Mouse (Mus musculus) hindbrain, embryonic 12.5 days (tissue): ENCODE measurements around the gene Igdcc4. TPM values are rescaled to one million over a fixed set of nuclear protein-coding genes. Genes with fewer than 3 reads are reported as not detected.

Experiments used
- ATAC-seq: fragments of 200-750 bp; cut with Nextera tagmentation; 2 replicates; pipeline ENCODE4 v1.8.0; 2017; ENCODE audit warnings: moderate TSS enrichment; ENCODE audit not compliant: low FRiP score
- H3K27ac ChIP-seq: fragments of 300-500 bp; sonication (generic); 2 replicates; pipeline ENCODE4 v1.5.1; 2016; ENCODE audit warnings: mild to moderate bottlenecking
- H3K27me3 ChIP-seq: fragments of 300-500 bp; sonication (generic); 2 replicates; pipeline ENCODE4 v1.6.1; 2016; ENCODE audit warnings: mild to moderate bottlenecking
- H3K36me3 ChIP-seq: fragments of 300-500 bp; sonication (generic); 2 replicates; pipeline ENCODE4 v1.6.1; 2016; ENCODE audit warnings: mild to moderate bottlenecking
- H3K4me1 ChIP-seq: fragments of 300-500 bp; sonication (generic); 2 replicates; pipeline ENCODE4 v1.6.1; 2016
- H3K4me2 ChIP-seq: fragments of 300-500 bp; sonication (generic); replicated peaks from 2 replicates; pipeline ENCODE4 v1.6.1; 2016; ENCODE audit warnings: mild to moderate bottlenecking
- H3K4me3 ChIP-seq: fragments of 300-500 bp; sonication (generic); 2 replicates; pipeline ENCODE4 v1.5.1; 2016; ENCODE audit warnings: mild to moderate bottlenecking
- H3K9ac ChIP-seq: fragments of 300-500 bp; sonication (generic); 2 replicates; pipeline ENCODE4 v1.6.1; 2016; ENCODE audit warnings: mild to moderate bottlenecking, moderate library complexity
- H3K9me3 ChIP-seq: fragments of 300-500 bp; sonication (generic); replicated peaks from 2 replicates; pipeline ENCODE4 v1.6.1; 2016; ENCODE audit warnings: mild to moderate bottlenecking
- WGBS: fragments of 180-500 bp; shearing (Covaris S2); methylation state at CpG from one replicate; pipeline ENCODE4 v1.1.7; 2016; 5-methylcytosine and 5-hydroxymethylcytosine counted together
- polyA plus RNA-seq: library from polyadenylated mRNA; unstranded; fragments of >200 nt; fragmentation: Nextera tagmentation; extraction: Ambion mirVana; gene quantifications from 2 replicates; pipeline ENCODE4 v1.2.1, GENCODE M21; 2016

Igdcc4 gene
- polyA plus RNA-seq, 1 experiment from 2014 or later = 14.5 TPM

DNA sequence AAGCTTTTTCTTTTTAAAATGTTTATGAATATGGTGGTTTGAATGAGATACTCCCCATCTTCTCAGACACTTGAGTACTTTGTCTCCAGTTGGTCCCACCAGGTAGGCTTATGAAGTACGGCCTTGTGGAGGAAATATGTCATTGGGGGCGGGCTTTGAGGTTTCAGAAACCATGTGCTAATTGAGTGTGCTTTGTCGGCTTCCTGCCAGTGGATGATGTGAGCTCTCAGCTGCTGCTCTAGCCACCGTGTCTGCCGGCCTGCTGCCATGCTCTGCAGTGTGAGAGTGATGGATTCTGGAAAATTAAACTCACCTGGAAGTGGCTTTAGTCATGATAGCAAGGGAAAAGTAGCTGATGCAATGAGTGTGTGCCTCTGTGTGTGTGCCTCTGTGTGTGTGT, 13.8 kb upstream of the Igdcc4 start:
- Histone ChIP-seq H3K4me2 (no peak overlapping the region), H3K4me3 (no peak overlapping the region), H3K4me1 (peaks cover 7% of the 10 kb centered on the region; the same call in 1 of the 2 replicates), H3K9ac (no peak overlapping the region), H3K27ac (no peak overlapping the region), H3K9me3 (no peaks in the 10 kb centered on the region), H3K27me3 (no peaks in the 10 kb centered on the region), H3K36me3 (peaks cover 23% of the 10 kb centered on the region)
- ATAC-seq = no peak
- 58% methylated on average over 5 of the region's 5 CpGs for WGBS

DNA sequence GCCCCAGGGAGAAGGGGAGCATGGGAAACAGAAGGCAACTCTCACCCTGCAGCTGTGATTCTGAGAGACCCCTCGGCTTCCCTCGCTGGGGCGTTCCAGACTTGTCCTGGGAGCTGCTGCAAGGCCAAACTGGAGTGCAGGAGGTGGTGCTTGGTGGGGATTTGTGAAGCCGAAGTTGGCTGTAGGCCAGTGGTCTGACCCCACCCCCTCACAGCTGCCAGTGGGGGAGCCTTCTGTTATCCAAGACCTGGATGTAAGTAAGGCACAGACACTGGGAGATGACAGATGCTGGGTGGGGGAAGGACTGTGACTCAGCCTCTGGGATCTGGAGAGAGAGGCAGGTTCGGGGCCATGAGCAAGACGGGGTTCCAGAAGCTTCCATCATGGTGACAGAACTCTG, 7.0 kb upstream of the Igdcc4 start:
- no peak overlapping the region for H3K4me2 ChIP-seq
- 0 out of 2 replicates have a peak overlapping the region, but pooled peaks have one; percentile 30 for H3K27ac ChIP-seq

DNA sequence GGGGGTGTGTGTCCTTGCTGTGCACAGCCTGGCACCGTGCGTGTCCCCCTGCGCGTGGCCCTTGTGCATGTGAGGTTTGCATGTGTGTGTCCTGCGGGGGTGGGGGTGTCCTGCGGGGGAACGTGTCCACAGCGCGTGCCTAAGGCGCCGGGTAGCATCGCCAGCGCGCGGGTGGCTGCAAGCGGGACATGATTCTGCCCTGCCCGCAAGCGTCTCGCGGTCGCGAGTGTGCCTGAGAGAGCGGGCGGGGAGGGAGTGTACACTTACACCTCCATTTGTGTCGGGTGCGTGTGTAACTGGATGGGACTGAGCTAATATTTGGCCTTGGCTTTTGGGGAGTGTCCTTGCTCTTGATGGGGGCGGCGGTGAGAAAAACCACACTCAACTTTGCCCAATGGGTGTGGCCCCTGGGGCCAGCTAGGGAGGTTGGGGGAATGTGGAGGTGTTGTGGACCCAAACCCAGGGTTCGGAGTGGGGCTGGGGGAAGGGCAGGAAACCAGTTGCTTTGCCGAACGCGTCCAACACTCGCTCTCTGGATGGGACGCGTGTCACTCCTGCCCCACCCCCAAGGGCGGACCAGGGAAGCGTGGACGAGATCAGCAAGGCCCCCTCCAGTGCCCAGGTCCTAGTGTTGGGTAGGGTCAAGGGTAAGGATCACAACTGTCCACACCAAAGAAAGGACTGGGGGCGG, 545 bp downstream of the Igdcc4 start:
- H3K27me3 ChIP-seq = no peaks in the 10 kb centered on the region
- H3K9ac ChIP-seq = peak overlapping the region; percentile 89
- peaks cover 34% of the 10 kb centered on the region for H3K4me1 ChIP-seq
- peak overlapping the region; percentile 93 for H3K4me2 ChIP-seq
- under 1% methylated on average over 39 of the region's 39 CpGs for WGBS
- H3K4me3 ChIP-seq = peak overlapping the region; percentile 83
- H3K36me3 ChIP-seq = no peaks in the 10 kb centered on the region
- peak; percentile 69 for ATAC-seq
- 0 out of 2 replicates have a peak, but pooled peaks cover 4% of the 10 kb centered on the region for H3K9me3 ChIP-seq
- H3K27ac ChIP-seq = peak overlapping the region; percentile 84

More for the DNA sequence above, 7.0 kb upstream of the Igdcc4 start:
- WGBS = 47% methylated on average over 6 of the region's 6 CpGs
- H3K27me3 ChIP-seq = no peaks in the 10 kb centered on the region
- no peaks in the 10 kb centered on the region for H3K9me3 ChIP-seq
- H3K9ac ChIP-seq = no peak overlapping the region
- peaks cover 13% of the 10 kb centered on the region for H3K4me1 ChIP-seq
- peak; percentile 66 for ATAC-seq
- no peak overlapping the region for H3K4me3 ChIP-seq
- no peaks in the 10 kb centered on the region for H3K36me3 ChIP-seq

DNA sequence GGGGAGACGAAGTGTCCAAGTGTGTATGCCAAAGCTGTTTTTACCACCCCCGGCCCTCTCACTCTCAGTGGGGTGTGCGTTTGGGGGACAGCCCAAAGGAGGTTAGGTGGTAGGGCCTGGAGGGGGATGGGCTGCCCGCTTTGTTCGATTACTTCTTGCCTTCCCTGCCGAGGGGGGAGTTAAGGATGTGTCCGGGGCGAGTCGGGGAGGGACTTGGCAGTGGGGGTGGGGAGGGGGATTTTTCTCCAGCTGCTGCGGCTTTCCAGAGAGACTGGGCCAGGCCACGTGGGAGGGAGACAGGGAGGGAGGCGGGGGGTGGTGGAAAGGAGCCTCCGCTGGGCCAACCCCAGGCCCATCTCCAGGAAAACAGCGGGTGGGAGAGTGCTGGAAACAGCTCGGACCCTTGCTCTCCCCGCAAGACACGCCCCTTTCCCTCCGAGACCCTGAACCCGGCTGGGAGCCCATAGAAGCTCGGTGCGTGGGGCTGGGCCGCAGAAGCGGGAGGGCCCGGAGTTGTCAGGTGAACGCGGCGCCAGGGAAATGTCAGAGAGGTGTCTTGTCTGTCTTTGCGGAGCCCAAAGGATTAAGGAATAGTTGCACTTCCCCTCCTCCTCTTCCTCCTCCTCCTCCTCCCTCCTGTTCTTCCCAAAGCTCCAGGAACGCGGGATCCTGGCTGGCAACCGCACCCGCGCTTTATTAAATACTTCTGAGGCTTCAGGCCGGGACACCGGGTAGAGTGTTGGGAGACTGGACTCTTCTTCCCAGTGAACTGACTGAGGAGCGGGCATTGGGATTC, 1.3 kb downstream of the Igdcc4 start:
- no peaks in the 10 kb centered on the region for H3K27me3 ChIP-seq
- peak overlapping the region; percentile 84 for H3K27ac ChIP-seq
- no peaks in the 10 kb centered on the region for H3K36me3 ChIP-seq
- under 1% methylated on average over 35 of the region's 36 CpGs for WGBS
- peak overlapping the region; percentile 93 for H3K4me2 ChIP-seq
- peak overlapping the region; percentile 89 for H3K9ac ChIP-seq
- peak; percentile 77 for ATAC-seq
- H3K4me3 ChIP-seq = peak overlapping the region; percentile 83
- 0 out of 2 replicates have a peak, but pooled peaks cover 4% of the 10 kb centered on the region for H3K9me3 ChIP-seq
- H3K4me1 ChIP-seq = peaks cover 34% of the 10 kb centered on the region

DNA sequence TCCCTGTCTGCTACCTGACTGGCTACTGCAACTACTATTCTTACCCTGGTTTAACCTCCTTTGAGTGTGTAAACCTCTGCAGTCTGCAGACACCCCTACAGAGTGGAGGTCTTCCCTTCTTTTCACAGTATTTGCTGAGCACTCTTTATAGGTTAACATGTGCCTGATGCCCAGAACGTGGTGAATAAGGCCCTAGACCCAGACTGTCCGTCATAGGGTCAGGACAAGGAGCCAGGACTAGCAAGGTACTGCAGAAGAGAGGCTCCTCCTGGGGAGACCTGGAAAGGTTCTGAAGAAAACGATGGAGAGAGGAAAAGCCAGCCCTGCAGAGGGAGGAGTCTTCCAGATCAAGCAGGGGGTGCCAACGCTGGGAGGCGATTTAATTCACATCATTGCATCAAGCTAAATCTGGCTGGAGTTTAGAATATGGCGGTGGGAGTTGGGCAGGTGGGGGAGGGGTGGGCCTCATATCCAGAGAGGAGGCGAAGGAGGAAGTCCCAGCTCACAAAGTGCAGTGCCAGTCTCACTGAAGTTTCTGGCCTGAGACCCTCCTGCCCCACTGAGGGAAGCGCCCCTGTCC, 2.0 kb downstream of the Igdcc4 start:
- no peak for ATAC-seq
- no peaks in the 10 kb centered on the region for H3K27me3 ChIP-seq
- 21% methylated on average over 8 of the region's 8 CpGs for WGBS

DNA sequence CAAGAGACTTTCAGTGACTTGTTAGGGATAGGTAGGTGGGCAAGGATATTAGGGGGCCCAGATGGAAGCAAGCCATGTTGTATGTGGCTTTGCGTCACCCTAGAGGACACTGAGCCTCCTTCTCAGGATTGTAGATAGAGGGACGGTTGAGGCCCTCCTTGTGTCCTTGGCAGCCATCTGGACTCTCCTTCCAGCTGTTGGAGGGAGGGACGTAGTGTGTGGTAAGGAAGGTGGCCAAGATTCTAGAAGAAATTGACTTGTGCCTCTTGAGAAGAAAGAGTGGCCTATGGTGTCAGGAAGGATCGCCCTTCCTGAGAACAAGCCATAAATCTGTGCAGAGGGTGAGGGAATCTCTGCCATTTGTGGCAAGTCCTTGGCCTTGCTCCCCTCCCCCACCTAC, 5.5 kb downstream of the Igdcc4 start:
- Histone ChIP-seq H3K4me3 (no peak overlapping the region), H3K4me1 (peaks cover 51% of the 10 kb centered on the region), H3K36me3 (no peaks in the 10 kb centered on the region), H3K27ac (no peak overlapping the region), H3K9ac (no peak overlapping the region), H3K9me3 (no peaks in the 10 kb centered on the region), H3K27me3 (no peaks in the 10 kb centered on the region), H3K4me2 (no peak overlapping the region)
- ATAC-seq = no peak
- WGBS = 91% methylated on average over 4 of the region's 4 CpGs

More for the DNA sequence above, 2.0 kb downstream of the Igdcc4 start:
- H3K9ac ChIP-seq = peak overlapping the region; percentile 89; the same call in 1 of the 2 replicates
- peak overlapping the region; percentile 83 for H3K4me3 ChIP-seq
- H3K27ac ChIP-seq = peak overlapping the region; percentile 84
- peaks cover 34% of the 10 kb centered on the region for H3K4me1 ChIP-seq
- H3K9me3 ChIP-seq = 0 out of 2 replicates have a peak, but pooled peaks cover 4% of the 10 kb centered on the region
- H3K4me2 ChIP-seq = peak overlapping the region; percentile 93
- H3K36me3 ChIP-seq = no peaks in the 10 kb centered on the region

DNA sequence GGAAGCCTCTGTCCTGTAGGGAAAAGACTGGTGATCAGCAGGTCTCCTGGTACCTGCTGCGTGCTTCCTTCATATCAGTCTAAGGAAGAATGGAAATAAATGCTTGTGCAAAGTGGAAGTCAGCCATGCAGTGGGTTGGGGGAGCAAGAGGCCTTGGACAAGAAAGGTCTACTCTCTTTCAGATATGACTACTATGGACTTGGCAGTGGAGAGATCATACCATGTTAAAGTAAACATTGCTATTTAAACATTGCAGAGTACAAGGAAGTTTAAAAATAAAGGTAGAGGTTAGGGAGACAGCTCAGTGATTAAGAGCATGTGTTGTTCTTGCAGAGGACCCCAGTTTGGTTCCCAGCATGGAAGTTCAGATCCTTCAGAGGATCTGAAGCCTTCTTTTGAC, 6.6 kb downstream of the Igdcc4 start:
- H3K9me3 ChIP-seq = no peaks in the 10 kb centered on the region
- H3K4me3 ChIP-seq = no peak overlapping the region
- WGBS = 91% methylated on average over 1 of the region's 1 CpGs
- H3K4me2 ChIP-seq = no peak overlapping the region
- no peak overlapping the region for H3K27ac ChIP-seq
- peaks cover 43% of the 10 kb centered on the region for H3K4me1 ChIP-seq
- no peak overlapping the region for H3K9ac ChIP-seq
- no peaks in the 10 kb centered on the region for H3K36me3 ChIP-seq
- no peak for ATAC-seq
- H3K27me3 ChIP-seq = no peaks in the 10 kb centered on the region

DNA sequence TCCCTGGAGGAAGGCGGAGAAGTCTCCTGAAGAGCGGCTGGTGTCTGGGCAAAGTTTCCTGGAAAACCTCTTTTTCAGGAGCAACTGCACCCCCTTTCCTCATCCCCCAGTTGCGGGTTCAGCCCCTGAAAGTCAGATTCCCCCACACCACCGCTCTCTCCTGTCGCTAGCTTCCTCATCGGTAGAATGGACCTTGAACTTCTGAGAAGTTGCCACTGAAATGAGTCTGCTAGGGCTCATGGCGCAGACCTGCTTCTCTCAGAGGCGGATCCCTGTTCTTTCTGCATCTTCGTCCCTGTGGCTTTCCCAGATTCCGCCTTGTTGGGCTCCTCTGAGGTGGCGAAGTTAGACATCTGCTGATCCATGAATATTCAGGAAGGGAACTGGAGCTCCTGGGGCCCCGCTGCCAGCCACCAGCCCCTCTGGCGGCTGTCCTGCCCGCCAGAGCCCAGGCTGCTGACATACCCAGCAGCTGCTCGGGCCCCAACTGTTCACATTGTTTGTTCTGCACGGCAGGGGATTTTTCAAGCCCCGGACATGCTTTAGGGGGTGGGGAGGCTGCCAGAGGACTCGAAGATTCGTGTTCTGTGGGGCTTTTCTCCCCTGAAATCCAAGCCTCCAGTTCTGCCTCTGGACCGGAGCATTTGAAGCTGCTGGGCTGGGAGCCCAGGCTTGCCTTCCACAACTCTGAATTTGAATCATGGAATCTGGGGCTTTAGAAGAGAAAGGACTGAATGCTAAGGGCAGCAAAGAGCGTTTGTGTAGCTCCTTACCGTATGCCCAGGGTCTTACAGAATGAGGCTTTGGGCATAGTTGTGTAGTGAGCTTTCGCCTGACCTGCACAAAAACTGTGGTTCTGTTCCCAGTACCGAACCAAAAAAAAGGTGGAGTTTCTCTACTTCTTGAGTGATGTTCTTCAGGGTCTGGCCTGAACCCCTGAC, 8.1 kb downstream of the Igdcc4 start:
- peak overlapping the region; percentile 31 for H3K4me2 ChIP-seq
- 0 out of 2 replicates have a peak overlapping the region, but pooled peaks have one; percentile 2 for H3K9ac ChIP-seq
- H3K9me3 ChIP-seq = no peaks in the 10 kb centered on the region
- peak; percentile 80 for ATAC-seq
- H3K4me1 ChIP-seq = peaks cover 31% of the 10 kb centered on the region
- H3K36me3 ChIP-seq = no peaks in the 10 kb centered on the region
- peak overlapping the region; percentile 90 for H3K27ac ChIP-seq
- 6% methylated on average over 24 of the region's 24 CpGs for WGBS
- H3K27me3 ChIP-seq = no peaks in the 10 kb centered on the region
- H3K4me3 ChIP-seq = peak overlapping the region; percentile 7; the same call in 1 of the 2 replicates

DNA sequence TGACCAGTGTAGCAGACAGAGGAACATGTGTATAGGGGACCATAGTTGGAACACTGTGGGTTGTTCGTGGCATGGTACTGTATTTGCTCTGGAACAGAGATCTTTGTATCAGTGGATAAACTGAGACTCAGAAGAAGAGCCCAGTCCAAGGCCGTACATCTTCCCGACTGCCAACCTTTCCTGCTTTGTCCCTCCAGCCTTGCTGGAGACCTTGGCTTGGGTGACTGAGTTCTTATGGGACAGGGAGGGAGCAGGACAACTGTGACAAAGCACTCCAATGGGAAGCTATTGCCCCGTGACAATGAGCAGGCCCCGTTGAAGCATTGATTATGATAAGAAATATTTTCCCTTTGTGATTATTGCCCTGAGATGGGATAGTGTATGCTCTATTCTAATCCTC, 10.4 kb downstream of the Igdcc4 start:
- Histone ChIP-seq H3K36me3 (no peaks in the 10 kb centered on the region), H3K27me3 (no peaks in the 10 kb centered on the region), H3K27ac (no peak overlapping the region), H3K4me1 (peaks cover 26% of the 10 kb centered on the region), H3K4me3 (no peak overlapping the region), H3K9me3 (no peaks in the 10 kb centered on the region), H3K4me2 (no peak overlapping the region), H3K9ac (no peak overlapping the region)
- WGBS = 90% methylated on average over 5 of the region's 5 CpGs
- ATAC-seq = no peak

DNA sequence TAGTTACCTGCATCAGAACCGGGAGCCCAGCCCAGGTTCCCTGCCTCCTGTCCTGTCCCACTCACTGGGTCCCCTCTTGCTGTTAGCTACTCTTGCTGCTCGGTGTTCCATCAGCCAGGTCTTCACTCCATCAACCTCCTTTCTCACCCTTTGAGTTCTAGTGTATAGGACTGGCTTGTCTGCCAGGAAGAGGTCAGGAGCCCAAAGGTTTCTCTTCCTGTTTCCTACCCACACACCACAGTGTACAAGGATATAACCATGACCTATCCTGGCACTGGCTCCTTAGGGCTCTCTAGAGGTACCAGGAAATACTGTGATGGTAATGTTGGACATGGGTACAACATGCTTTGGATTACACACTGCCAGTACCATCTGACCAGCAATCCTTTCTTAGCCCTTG, 12.4 kb downstream of the Igdcc4 start:
- Histone ChIP-seq H3K9me3 (no peaks in the 10 kb centered on the region), H3K4me3 (no peak overlapping the region), H3K9ac (no peak overlapping the region), H3K4me1 (peaks cover 22% of the 10 kb centered on the region), H3K27me3 (no peaks in the 10 kb centered on the region), H3K36me3 (peaks cover 7% of the 10 kb centered on the region; the same call in 1 of the 2 replicates), H3K4me2 (no peak overlapping the region), H3K27ac (no peak overlapping the region)
- no peak for ATAC-seq
- 91% methylated on average over 2 of the region's 2 CpGs for WGBS

DNA sequence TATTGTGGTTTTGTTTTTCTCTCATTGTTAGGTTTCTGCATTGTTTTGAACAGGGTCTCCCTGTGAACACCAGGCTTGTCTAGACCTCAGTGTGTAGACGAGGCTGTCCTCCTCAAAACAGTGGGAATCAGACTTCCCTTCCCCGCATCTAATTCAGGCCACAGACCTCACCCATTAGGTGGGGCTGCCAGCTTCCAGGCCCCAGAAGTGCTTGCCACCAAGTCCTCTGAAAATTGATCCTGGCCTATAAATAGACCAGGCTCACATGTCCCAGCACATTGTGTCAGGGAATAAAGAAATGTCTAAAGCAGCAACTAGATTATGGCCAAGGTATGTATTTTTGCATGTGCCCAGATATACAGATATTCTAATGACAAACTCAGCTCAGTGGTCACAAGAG, 14.6 kb downstream of the Igdcc4 start:
- ATAC-seq = no peak
- H3K36me3 ChIP-seq = peaks cover 10% of the 10 kb centered on the region; the same call in 1 of the 2 replicates
- no peak overlapping the region for H3K4me2 ChIP-seq
- H3K4me3 ChIP-seq = no peak overlapping the region
- H3K27me3 ChIP-seq = no peaks in the 10 kb centered on the region
- H3K4me1 ChIP-seq = 0 out of 2 replicates have a peak, but pooled peaks cover 2% of the 10 kb centered on the region
- no peak overlapping the region for H3K27ac ChIP-seq
- WGBS = 63% methylated on average over 2 of the region's 2 CpGs
- H3K9me3 ChIP-seq = no peaks in the 10 kb centered on the region
- H3K9ac ChIP-seq = no peak overlapping the region
